Mouse (Mus musculus): Measurements from ENCODE around the gene Dupd1.

- no peak for TF ChIP-seq POLR2A (IDR thresholded peaks at IDR 0.05; ENCODE audit: control insufficient read depth, extremely low read depth, insufficient read depth, low read length, poor library complexity)
- no peak for TF ChIP-seq CTCF (IDR thresholded peaks at IDR 0.05; ENCODE audit: borderline replicate concordance, control insufficient read depth, extremely low read depth, insufficient read depth, low read length, poor library complexity)
Observed at GRCm38 (mm10) chr14:21747436-21748141, 33.2 kb upstream of the Dupd1 start.

All from thymus, adult 2 months (tissue).